ENCODE assay signal across 8 mouse cellular contexts in the genomic region with DNA sequence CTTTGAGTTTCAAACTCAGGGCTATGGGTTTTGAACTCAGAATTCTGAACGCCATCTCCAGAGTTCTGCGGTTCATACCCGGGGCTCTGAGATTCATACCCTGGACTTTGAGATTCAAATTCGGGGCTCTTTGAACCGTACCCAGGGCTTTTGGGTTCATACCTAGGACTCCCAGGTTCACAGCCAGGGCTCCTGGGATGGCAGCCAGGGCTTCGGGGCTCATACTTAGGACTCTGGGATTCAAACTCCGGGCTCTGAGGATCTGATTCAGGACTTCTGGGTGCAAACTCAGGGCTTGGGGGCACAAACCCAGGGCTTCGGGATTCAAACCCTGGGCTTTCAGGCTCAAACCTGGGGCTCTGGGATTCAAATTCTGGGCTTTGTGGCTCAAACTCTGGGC. TPM values are rescaled to one million over a fixed set of nuclear protein-coding genes. Genes with fewer than 3 reads are reported as not detected.
A peak's percentile ranks its signal among the peaks of the same experiment; 100 is the strongest.
DNase-seq lines count a peak whose midpoint lies in the region; ATAC-seq and TF ChIP-seq lines count a peak whose summit lies in the region.

No protein-coding gene starts in this region.

- no peaks in the 10 kb centered on the region for H3K9me3 ChIP-seq in hindbrain, postnatal 0 days (ENCODE audit: low read length)
- no peaks in the 10 kb centered on the region for H3K9me3 ChIP-seq in liver, postnatal 0 days (ENCODE audit: low read length)

- peak; percentile 39 for DNase-seq in cerebellum, adult 11-12 months
- DNase-seq in cerebellum, postnatal 4 days (ENCODE audit: low spot score in 2 of 2), result no peak
- DNase-seq in hindbrain, postnatal 0 days (ENCODE audit: low spot score), result no peak
- no peak for DNase-seq in liver, postnatal 0 days
- DNase-seq in thymus, postnatal 4 days, result no peak
- no peak for DNase-seq in lung, postnatal 14 days
- no peak for DNase-seq in gastrocnemius, postnatal 25 days

- WGBS in hindbrain, postnatal 0 days, result 88% methylated on average over 8 of the region's 8 CpGs
- WGBS in liver, postnatal 0 days (ENCODE audit: insufficient replicate concordance), result 83% methylated on average over 8 of the region's 8 CpGs

- peak overlapping the region; percentile 97; the same call in 1 of the 2 replicates for H3K4me3 ChIP-seq in cortical plate, adult 2 months (ENCODE audit: insufficient read depth, low read length)
- H3K4me3 ChIP-seq in hindbrain, postnatal 0 days (ENCODE audit: low read length), result peak overlapping the region; percentile 91
- peak overlapping the region; percentile 88 for H3K4me3 ChIP-seq in liver, postnatal 0 days (ENCODE audit: low read depth, low read length)

- H3K36me3 ChIP-seq in hindbrain, postnatal 0 days (ENCODE audit: insufficient read depth, low read length), result peaks cover 17% of the 10 kb centered on the region; the same call in 1 of the 2 replicates
- no peaks in the 10 kb centered on the region for H3K36me3 ChIP-seq in liver, postnatal 0 days (replicated peaks; ENCODE audit: insufficient read depth, low read length)

- H3K4me1 ChIP-seq in cortical plate, adult 2 months (ENCODE audit: control insufficient read depth, insufficient read depth, low read length), result peaks cover 4% of the 10 kb centered on the region; the same call in 1 of the 2 replicates
- no peaks in the 10 kb centered on the region for H3K4me1 ChIP-seq in hindbrain, postnatal 0 days (ENCODE audit: insufficient read depth, low read length)
- H3K4me1 ChIP-seq in liver, postnatal 0 days (ENCODE audit: insufficient read depth), result peaks cover 15% of the 10 kb centered on the region; the same call in 1 of the 2 replicates

- no peak for TF ChIP-seq POLR2A in cortical plate, adult 2 months (IDR thresholded peaks at IDR 0.05; ENCODE audit: extremely low read depth, insufficient read depth, low read length)

- no peak overlapping the region for H3K27ac ChIP-seq in cortical plate, adult 2 months (ENCODE audit: insufficient read depth, low read length)
- H3K27ac ChIP-seq in hindbrain, postnatal 0 days, result peak overlapping the region; percentile 98; the same call in 1 of the 2 replicates
- 0 out of 2 replicates have a peak overlapping the region, but pooled peaks have one; percentile 88 for H3K27ac ChIP-seq in liver, postnatal 0 days (ENCODE audit: low read depth)

- peak overlapping the region; percentile 91 for H3K4me2 ChIP-seq in hindbrain, postnatal 0 days (ENCODE audit: low read depth, low read length)
- H3K4me2 ChIP-seq in liver, postnatal 0 days (ENCODE audit: low read depth, low read length), result peak overlapping the region; percentile 75

- H3K27me3 ChIP-seq in hindbrain, postnatal 0 days (ENCODE audit: insufficient read depth, low read length), result no peaks in the 10 kb centered on the region
- no peaks in the 10 kb centered on the region for H3K27me3 ChIP-seq in liver, postnatal 0 days (ENCODE audit: insufficient read depth, low read length)

- no peak for TF ChIP-seq EP300 in liver, postnatal 0 days (IDR thresholded peaks at IDR 0.05; ENCODE audit: low read depth)

- peak overlapping the region; percentile 98 for H3K9ac ChIP-seq in hindbrain, postnatal 0 days (replicated peaks; ENCODE audit: low read length)
- H3K9ac ChIP-seq in liver, postnatal 0 days (replicated peaks), result peak overlapping the region; percentile 76

- TF ChIP-seq CTCF in cortical plate, adult 2 months (IDR thresholded peaks at IDR 0.05; ENCODE audit: extremely low read depth, insufficient read depth, low read length), result no peak
- no peak for TF ChIP-seq CTCF in hindbrain, postnatal 0 days (IDR thresholded peaks at IDR 0.05; ENCODE audit: low read depth)
- TF ChIP-seq CTCF in liver, postnatal 0 days (IDR thresholded peaks at IDR 0.05; ENCODE audit: low read depth), result no peak

- ATAC-seq in hindbrain, postnatal 0 days, result no peak
- ATAC-seq in liver, postnatal 0 days, result no peak

RNA-seq across cellular contexts. Expression of a gene that starts 1.0 kb away (rescaled TPM):
- 14.2 and 14.6 TPM in 2 replicates for polyA plus RNA-seq in cortical plate, adult 2 months (2012; rRNA removed)
- total RNA-seq in hindbrain, postnatal 0 days (2014; rRNA removed), result 47.7 and 53.6 TPM in 2 replicates
- polyA plus RNA-seq in hindbrain, postnatal 0 days (2015; fragmentation: Nextera tagmentation; extraction: Ambion mirVana), result 13.4 and 15.7 TPM in 2 replicates
- 4.8 and 6.4 TPM in 2 replicates for polyA plus RNA-seq in liver, postnatal 0 days (2015; fragmentation: Nextera tagmentation; extraction: Ambion mirVana)
- 10 to 100 TPM; 27.0 to 28.4 TPM for total RNA-seq in gastrocnemius, postnatal 25 days (2021)

RNA-seq across cellular contexts. Expression of a gene that starts 31.5 kb away (rescaled TPM):
- polyA plus RNA-seq in cortical plate, adult 2 months (2012; rRNA removed), result 5.2 and 5.5 TPM in 2 replicates
- 7.9 and 10.0 TPM in 2 replicates for total RNA-seq in hindbrain, postnatal 0 days (2014; rRNA removed)
- 4.0 and 4.5 TPM in 2 replicates for polyA plus RNA-seq in hindbrain, postnatal 0 days (2015; fragmentation: Nextera tagmentation; extraction: Ambion mirVana)
- 1.5 TPM in 2 replicates for polyA plus RNA-seq in liver, postnatal 0 days (2015; fragmentation: Nextera tagmentation; extraction: Ambion mirVana)
- 1 to 10 TPM; 2.9 to 3.0 TPM for total RNA-seq in gastrocnemius, postnatal 25 days (2021)

RNA-seq across cellular contexts. Expression of a gene that starts 42.6 kb away (rescaled TPM):
- polyA plus RNA-seq in cortical plate, adult 2 months (2012; rRNA removed), result 2.7 TPM in 2 replicates
- total RNA-seq in hindbrain, postnatal 0 days (2014; rRNA removed), result 2.7 and 5.5 TPM in 2 replicates
- polyA plus RNA-seq in hindbrain, postnatal 0 days (2015; fragmentation: Nextera tagmentation; extraction: Ambion mirVana), result 1.2 and 1.8 TPM in 2 replicates
- polyA plus RNA-seq in liver, postnatal 0 days (2015; fragmentation: Nextera tagmentation; extraction: Ambion mirVana), result 0.89 and 1.2 TPM in 2 replicates
- total RNA-seq in gastrocnemius, postnatal 25 days (2021), result 1 to 10 TPM; 1.5 TPM

RNA-seq across cellular contexts. Expression of a gene that starts 48.3 kb away (rescaled TPM):
- 1.1 and 1.3 TPM in 2 replicates for polyA plus RNA-seq in cortical plate, adult 2 months (2012; rRNA removed)
- total RNA-seq in hindbrain, postnatal 0 days (2014; rRNA removed), result 0.11 TPM in 1 of 2 replicates, not detected in the other
- 0.10 and 0.26 TPM in 2 replicates for polyA plus RNA-seq in hindbrain, postnatal 0 days (2015; fragmentation: Nextera tagmentation; extraction: Ambion mirVana)
- 5.9 and 6.8 TPM in 2 replicates for polyA plus RNA-seq in liver, postnatal 0 days (2015; fragmentation: Nextera tagmentation; extraction: Ambion mirVana)
- total RNA-seq in gastrocnemius, postnatal 25 days (2021), result under 1 TPM; 0.26 to 0.40 TPM

RNA-seq across cellular contexts. Expression of a gene that starts 49.1 kb away (rescaled TPM):
- 5.4 and 8.3 TPM in 2 replicates for polyA plus RNA-seq in cortical plate, adult 2 months (2012; rRNA removed)
- 13.8 and 15.5 TPM in 2 replicates for total RNA-seq in hindbrain, postnatal 0 days (2014; rRNA removed)
- 1.8 and 2.2 TPM in 2 replicates for polyA plus RNA-seq in hindbrain, postnatal 0 days (2015; fragmentation: Nextera tagmentation; extraction: Ambion mirVana)
- polyA plus RNA-seq in liver, postnatal 0 days (2015; fragmentation: Nextera tagmentation; extraction: Ambion mirVana), result 1.9 and 2.6 TPM in 2 replicates
- total RNA-seq in gastrocnemius, postnatal 25 days (2021), result 1 to 10 TPM; 1.7 to 1.8 TPM
